Mouse (Mus musculus): ENCODE measurements around the gene Hmx2. TPM values are rescaled to one million over a fixed set of nuclear protein-coding genes. Genes with fewer than 3 reads are reported as not detected.

Hmx2 gene
- total RNA-seq (2023) = not detected

GRCm38 (mm10) chr7:131548473-131548872 is at the start of gene Hmx2:
Gene Hmx2 (plus strand): TSS chr7:131548773.

GRCm38 (mm10) chr7:131542115-131542871 is 6.3 kb upstream of the Hmx2 start, which contains the start of gene Hmx3:
Gene Hmx3 (plus strand): TSS chr7:131542867.

GRCm38 (mm10) chr7:131559986-131560696 is 11.6 kb downstream of the Hmx2 start, which contains the start of gene Bub3:
Gene Bub3 (plus strand): TSS chr7:131560222.

Other genes with a start within 250 kb of the Hmx2 start
- gene Cuzd1, start 226.5 kb upstream of the Hmx2 start, total RNA-seq (2023) = not detected
- gene Fam24b, start 219.3 kb upstream of the Hmx2 start, total RNA-seq (2023) = not detected
- gene Fam24a, start 214.9 kb upstream of the Hmx2 start, total RNA-seq (2023) = not detected
- gene 2310057M21Rik, start 186.0 kb upstream of the Hmx2 start, total RNA-seq (2023) = 10 to 100 TPM in 1 of 2 experiments, 1 to 10 TPM in 1; 6.6 to 10.3 TPM
- 10 to 100 TPM; 11.0 to 15.2 TPM for gene Pstk, start 177.6 kb upstream of the Hmx2 start, total RNA-seq (2023)
- 10 to 100 TPM; 37.2 to 50.7 TPM for gene Ikzf5, start 138.3 kb upstream of the Hmx2 start, total RNA-seq (2023)
- 10 to 100 TPM; 19.9 to 30.0 TPM for gene Acadsb, start 138.2 kb upstream of the Hmx2 start, total RNA-seq (2023)
- gene Hmx3, start 5.9 kb upstream of the Hmx2 start, total RNA-seq (2023) = not detected
- 10 to 100 TPM; 54.9 to 55.1 TPM for gene Bub3, start 11.4 kb downstream of the Hmx2 start, total RNA-seq (2023)

All from monocyte, adult 59 days (primary cell).